Comparison of ENCODE assay signal across 21 mouse cellular contexts in genomic region chr6:145285656-145286055, GRCm38 (mm10). TPM values are rescaled to one million over a fixed set of nuclear protein-coding genes. Genes with fewer than 3 reads are reported as not detected.
DNase-seq lines count a peak whose midpoint lies in the region; ATAC-seq lines count a peak whose summit lies in the region.
"Had no signal": no experiment of that assay in that cellular context is flagged by ENCODE, and none has a peak within 500 bp of the region (broad histone marks: within the 10 kb centered on the region; RNA-seq: fewer than 3 reads in every experiment).

No protein-coding gene starts in this region.

- peak; percentile 70 for DNase-seq in CD4-positive helper T cell, adult 2 months (ENCODE audit: low read depth, low spot score)
- no peak for DNase-seq in ovary, postnatal 10 days (ENCODE audit: low spot score)
- DNase-seq in natural killer cell, adult 2 months (ENCODE audit: low spot score in 2 of 2): no peak
- DNase-seq in thymus, postnatal 36 days: no peak
- DNase-seq: adrenal gland, adult 2 months; adrenal gland, postnatal 25 days; B cell, adult 2 months; cerebellum, adult 18-20 months; cerebellum, adult 9-10 months; cerebellum, postnatal 14 days; gastrocnemius, postnatal 10 days; heart, adult 18-20 months; heart, postnatal 10 days; heart, postnatal 4 days; kidney, adult 11 months; kidney, adult 8-10 months had no signal

- peak; percentile 49 for ATAC-seq in CD4-positive, CD25-positive, alpha-beta regulatory T cell, adult 4 months
- ATAC-seq in activated CD4-positive, CD25-positive, alpha-beta regulatory T cell, adult 4 months: peak; percentile 28
- ATAC-seq: forebrain, embryonic 13.5 days; forebrain, embryonic 16.5 days; hindbrain, postnatal 0 days had no signal

RNA-seq across cellular contexts. Expression of gene Kras, which starts 35.6 kb away (rescaled TPM):
- polyA plus RNA-seq in CD4-positive, CD25-positive, alpha-beta regulatory T cell, adult 4 months (2017; shearing (Covaris generic)): 10 to 100 TPM; 18.3 to 35.8 TPM
- polyA plus RNA-seq in activated CD4-positive, CD25-positive, alpha-beta regulatory T cell, adult 4 months (2017; shearing (Covaris generic)): 10 to 100 TPM; 23.8 to 42.3 TPM
